Mouse (Mus musculus) embryonic facial prominence, embryonic 10.5 days (tissue): Measurements from ENCODE around the gene Tnni1. TPM values are rescaled to one million over a fixed set of nuclear protein-coding genes. Genes with fewer than 3 reads are reported as not detected.

Experiments
- DNase-seq: peaks from one replicate; pipeline ENCODE4 v3.0.0-alpha.2; 2017; ENCODE audit warnings: low spot score
- H3K27ac ChIP-seq: fragments of 300-500 bp; sonication (generic); replicated peaks from 2 replicates; pipeline ENCODE4 v1.5.1; 2016; ENCODE audit warnings: mild to moderate bottlenecking
- H3K27me3 ChIP-seq: fragments of 300-500 bp; sonication (generic); replicated peaks from 2 replicates; pipeline ENCODE4 v1.6.1; 2016; ENCODE audit warnings: low read depth, mild to moderate bottlenecking; ENCODE audit not compliant: poor library complexity, severe bottlenecking
- H3K36me3 ChIP-seq: fragments of 300-500 bp; sonication (generic); replicated peaks from 2 replicates; pipeline ENCODE4 v1.6.1; 2016; ENCODE audit warnings: mild to moderate bottlenecking, moderate library complexity
- H3K4me1 ChIP-seq: fragments of 300-500 bp; sonication (generic); 2 replicates; pipeline ENCODE4 v1.6.1; 2016
- H3K4me3 ChIP-seq: fragments of 300-500 bp; sonication (generic); 2 replicates; pipeline ENCODE4 v1.5.1; 2016; ENCODE audit warnings: mild to moderate bottlenecking, moderate library complexity
- H3K9me3 ChIP-seq: fragments of 300-500 bp; sonication (generic); 2 replicates; pipeline ENCODE4 v1.6.1; 2016; ENCODE audit warnings: mild to moderate bottlenecking
- WGBS: fragments of 180-500 bp; shearing (Covaris S2); methylation state at CpG from one replicate; pipeline ENCODE4 v1.1.7; 2016; 5-methylcytosine and 5-hydroxymethylcytosine counted together
- polyA plus RNA-seq: library from polyadenylated mRNA; unstranded; fragments of >200 nt; fragmentation: Nextera tagmentation; extraction: Ambion mirVana; gene quantifications from 2 replicates; pipeline ENCODE4 v1.2.1, GENCODE M21; 2016

Tnni1 gene
- polyA plus RNA-seq, 1 experiment from 2014 or later = 5.5 TPM

DNA sequence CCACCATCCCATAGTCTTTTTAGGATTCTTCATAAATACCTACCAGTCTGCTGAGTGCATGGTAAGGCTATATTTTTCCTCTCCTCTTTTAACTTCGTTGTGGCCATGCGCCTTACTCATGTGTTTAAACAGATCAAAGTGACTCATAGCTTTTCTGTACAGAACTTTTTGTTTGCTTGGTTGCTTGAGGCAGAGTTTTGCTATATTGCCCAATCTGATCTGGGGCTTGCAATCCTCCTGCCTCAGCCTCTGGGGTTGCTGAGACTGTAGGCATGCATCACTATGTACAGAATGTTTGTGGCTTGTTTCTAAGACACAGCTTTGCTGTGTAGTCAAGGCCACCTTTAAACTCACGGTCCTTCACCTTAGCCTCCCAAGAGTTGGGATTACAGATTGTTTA lies 23.3 kb upstream of the Tnni1 start:
- 91% methylated on average over 3 of the region's 3 CpGs for WGBS
- Histone ChIP-seq H3K27me3 (peaks cover 6% of the 10 kb centered on the region; the same call in 1 of the 2 replicates), H3K4me3 (no peak overlapping the region), H3K4me1 (0 out of 2 replicates have a peak, but pooled peaks cover 7% of the 10 kb centered on the region), H3K27ac (no peak overlapping the region), H3K9me3 (no peaks in the 10 kb centered on the region), H3K36me3 (peaks cover 6% of the 10 kb centered on the region)
- no peak for DNase-seq

DNA sequence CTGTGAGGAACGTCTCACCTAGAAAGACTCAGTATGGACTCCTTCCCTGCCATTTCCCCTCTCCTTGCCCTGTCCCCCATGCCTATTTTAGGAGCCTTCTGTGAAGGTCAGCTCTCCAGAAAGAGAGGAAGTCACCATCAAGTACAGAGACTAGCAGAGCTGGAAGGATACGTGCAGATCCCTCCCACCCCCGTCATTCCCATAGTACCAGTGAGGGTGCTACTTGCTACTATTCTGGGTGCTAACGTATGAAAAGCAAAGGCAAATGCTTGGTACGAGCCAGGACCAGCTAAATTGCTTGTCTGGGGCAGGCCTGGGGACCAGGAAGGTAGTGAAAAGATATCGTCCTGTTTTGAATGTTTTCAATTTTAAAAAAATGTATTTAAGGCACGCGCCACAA lies 21.9 kb upstream of the Tnni1 start:
- H3K36me3 ChIP-seq = no peaks in the 10 kb centered on the region
- H3K4me1 ChIP-seq = 0 out of 2 replicates have a peak, but pooled peaks cover 7% of the 10 kb centered on the region
- peaks cover 6% of the 10 kb centered on the region; the same call in 1 of the 2 replicates for H3K27me3 ChIP-seq
- no peak overlapping the region for H3K4me3 ChIP-seq
- H3K27ac ChIP-seq = no peak overlapping the region
- DNase-seq = no peak
- 75% methylated on average over 8 of the region's 8 CpGs for WGBS
- H3K9me3 ChIP-seq = no peaks in the 10 kb centered on the region

DNA sequence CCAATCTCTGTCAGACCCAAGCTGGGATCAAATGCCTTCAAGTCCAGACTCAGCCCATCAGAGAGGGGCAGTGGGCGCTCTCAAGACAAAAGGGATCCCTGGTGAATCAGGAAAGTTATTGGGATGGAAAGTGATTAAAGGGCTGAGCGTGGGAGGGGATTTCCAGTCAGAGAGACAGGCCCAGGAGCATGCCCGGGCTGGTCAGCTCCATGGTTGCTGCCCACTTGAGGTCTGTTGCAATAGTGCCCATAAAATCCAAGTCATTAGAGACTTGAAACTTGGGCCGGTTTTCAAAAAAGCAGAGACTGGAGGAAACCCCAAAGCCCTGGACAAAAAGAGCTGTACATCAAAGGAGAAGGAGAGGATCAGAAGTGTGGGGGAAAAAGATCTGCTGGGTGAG lies 19.5 kb upstream of the Tnni1 start:
- DNase-seq = no peak
- H3K4me3 ChIP-seq = no peak overlapping the region
- H3K9me3 ChIP-seq = no peaks in the 10 kb centered on the region
- WGBS = 70% methylated on average over 4 of the region's 4 CpGs
- no peak overlapping the region for H3K27ac ChIP-seq
- H3K4me1 ChIP-seq = peaks cover 20% of the 10 kb centered on the region
- H3K36me3 ChIP-seq = no peaks in the 10 kb centered on the region
- peaks cover 15% of the 10 kb centered on the region for H3K27me3 ChIP-seq

DNA sequence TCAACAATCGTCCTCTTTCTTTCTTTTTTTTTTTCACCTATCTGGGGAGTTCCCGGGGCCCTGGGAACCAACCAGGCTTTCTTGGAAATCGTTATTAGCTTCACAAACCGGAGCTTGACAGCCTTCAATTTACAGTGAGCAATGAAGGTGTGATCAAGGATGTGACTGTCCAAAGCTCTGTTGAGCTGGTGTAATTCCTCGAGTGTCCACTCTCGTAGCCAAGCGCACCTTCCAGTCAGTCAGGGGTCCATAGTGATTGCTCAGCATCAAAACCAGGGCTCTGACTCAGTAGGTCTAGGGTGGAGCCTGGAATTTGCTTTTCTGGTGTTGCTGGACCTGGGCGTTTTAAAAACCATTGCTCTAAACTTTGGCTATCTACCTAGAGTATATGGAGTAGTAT lies 19.0 kb upstream of the Tnni1 start:
- Histone ChIP-seq H3K4me3 (no peak overlapping the region), H3K36me3 (no peaks in the 10 kb centered on the region), H3K4me1 (peaks cover 22% of the 10 kb centered on the region), H3K9me3 (no peaks in the 10 kb centered on the region), H3K27ac (no peak overlapping the region), H3K27me3 (peaks cover 20% of the 10 kb centered on the region)
- no peak for DNase-seq
- WGBS = 71% methylated on average over 8 of the region's 8 CpGs

DNA sequence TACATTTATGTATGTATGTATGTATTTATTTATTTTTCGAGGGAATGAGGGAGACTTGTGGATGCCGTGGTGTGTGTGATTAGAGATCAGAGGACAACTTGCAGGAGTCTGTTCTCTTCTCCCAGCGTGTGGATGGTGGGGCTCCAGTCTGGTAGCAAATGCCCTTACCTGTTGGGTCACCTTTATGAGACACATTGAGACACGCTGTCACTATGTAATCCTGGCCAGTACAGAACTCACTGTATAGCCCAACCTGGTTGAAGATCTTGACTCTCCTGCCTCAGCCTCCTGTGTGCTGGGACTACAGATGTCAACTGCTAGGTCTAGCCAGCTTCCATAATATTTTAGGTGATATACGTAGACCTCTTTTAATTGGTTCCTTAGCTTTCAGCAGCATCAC lies 17.5 kb upstream of the Tnni1 start:
- Histone ChIP-seq H3K9me3 (no peaks in the 10 kb centered on the region), H3K4me1 (peaks cover 36% of the 10 kb centered on the region)
- 90% methylated on average over 5 of the region's 5 CpGs for WGBS

DNA sequence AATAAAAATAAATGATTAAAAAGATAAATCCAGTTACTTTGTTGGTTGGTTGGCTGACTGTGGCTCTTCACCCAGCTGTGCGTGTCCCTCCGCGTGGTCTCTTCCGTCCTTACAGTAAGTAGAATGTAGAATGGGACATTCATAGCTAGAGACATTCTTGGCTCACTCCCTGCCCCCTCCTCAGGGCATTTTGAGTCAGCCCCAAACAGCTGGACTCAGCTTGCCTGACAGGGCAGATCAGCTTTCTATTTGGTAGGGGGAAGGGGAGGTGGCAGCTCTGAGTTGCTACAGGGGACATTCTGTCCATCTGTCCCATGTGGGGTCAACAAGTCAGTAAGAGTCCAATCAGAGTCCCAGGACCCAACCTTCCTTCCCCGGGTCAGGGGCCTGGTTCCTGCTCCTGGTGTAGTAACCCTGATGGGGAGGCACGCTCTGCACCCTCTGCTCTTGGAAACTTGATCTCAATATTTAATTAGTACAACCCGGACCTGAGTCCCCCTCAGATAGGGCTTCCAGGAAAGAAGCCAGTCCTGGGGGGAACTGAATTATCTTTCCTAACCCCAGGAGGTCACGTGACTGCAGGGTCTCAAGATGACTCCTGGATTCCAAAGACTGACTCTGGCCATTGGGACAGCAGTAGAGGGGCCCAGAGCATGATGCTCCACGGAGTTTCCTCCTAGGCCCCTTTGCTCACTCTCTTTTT lies 15.6 kb upstream of the Tnni1 start:
- Histone ChIP-seq H3K36me3 (peaks cover 6% of the 10 kb centered on the region), H3K27ac (no peak overlapping the region; the same call in 1 of the 2 replicates), H3K9me3 (no peaks in the 10 kb centered on the region), H3K4me1 (peaks cover 54% of the 10 kb centered on the region), H3K27me3 (peaks cover 36% of the 10 kb centered on the region), H3K4me3 (no peak overlapping the region)
- peak; percentile 46 for DNase-seq
- WGBS = 55% methylated on average over 9 of the region's 9 CpGs

More for the DNA sequence above, 17.5 kb upstream of the Tnni1 start:
- H3K27ac ChIP-seq = no peak overlapping the region
- peaks cover 29% of the 10 kb centered on the region for H3K27me3 ChIP-seq
- no peak overlapping the region for H3K4me3 ChIP-seq
- no peaks in the 10 kb centered on the region for H3K36me3 ChIP-seq
- no peak for DNase-seq

DNA sequence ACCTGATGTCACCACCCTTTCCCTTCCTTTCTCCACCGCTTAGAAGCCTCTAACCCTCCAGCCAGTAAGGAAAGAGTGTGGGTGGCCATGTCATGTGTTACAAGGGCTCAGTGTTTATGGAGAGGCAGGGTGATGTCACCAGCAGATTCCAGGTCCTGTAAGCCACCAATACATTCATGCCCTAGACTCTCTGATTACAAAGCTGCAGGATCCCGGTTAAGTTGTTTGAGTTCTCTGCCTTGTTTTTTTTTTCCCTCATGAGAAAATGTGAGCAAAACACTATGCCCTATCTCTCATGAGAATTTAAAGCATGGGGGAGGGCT lies 15.1 kb upstream of the Tnni1 start:
- 64% methylated on average over 2 of the region's 2 CpGs for WGBS
- Histone ChIP-seq H3K27ac (no peak overlapping the region; the same call in 1 of the 2 replicates), H3K9me3 (no peaks in the 10 kb centered on the region), H3K27me3 (peaks cover 41% of the 10 kb centered on the region), H3K36me3 (peaks cover 11% of the 10 kb centered on the region), H3K4me1 (peaks cover 59% of the 10 kb centered on the region), H3K4me3 (no peak overlapping the region)
- DNase-seq = no peak

DNA sequence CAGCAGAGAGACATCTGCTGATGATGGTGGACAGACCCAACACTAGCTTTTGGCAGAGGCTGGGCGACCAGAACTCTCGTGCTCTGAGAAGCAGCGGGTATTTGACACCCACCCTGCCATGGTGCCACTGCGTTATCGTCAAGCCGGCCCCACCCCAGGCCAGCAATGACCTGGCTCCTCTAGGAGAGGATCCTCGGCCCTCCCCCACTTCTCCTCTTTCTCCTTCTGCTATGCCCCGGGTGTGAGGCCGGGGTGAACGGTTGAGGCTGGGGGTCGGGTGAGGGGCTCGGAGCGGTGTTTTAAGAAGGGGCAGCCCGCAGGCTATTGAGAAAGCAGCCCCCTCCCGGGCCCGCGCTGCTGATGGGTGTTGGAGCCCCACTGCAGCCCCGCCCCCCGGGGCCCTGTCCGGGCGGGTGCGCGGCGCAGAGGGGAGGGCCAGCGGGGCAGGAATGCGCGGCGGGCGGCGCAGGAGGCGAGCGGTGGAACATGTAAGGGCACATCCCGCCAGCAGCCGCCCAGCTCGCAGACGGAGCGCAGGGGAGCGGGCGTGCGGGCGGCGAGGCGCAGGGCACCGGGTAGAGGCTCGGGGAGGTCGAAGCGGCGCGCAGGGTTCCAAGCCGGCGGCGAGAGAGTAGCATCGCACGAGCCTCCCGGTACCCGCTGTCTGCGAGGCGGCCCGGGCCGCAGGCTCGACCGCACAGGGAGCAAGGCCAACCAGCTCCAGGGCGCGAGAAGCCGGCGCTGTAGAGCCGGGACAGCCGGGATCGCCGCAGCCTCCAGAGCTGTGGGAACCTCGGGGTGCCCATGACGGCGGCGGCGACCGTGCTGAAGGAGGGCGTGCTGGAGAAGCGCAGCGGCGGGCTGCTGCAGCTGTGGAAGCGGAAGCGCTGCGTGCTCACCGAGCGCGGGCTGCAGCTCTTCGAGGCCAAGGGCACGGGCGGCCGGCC lies 13.3 kb upstream of the Tnni1 start, which contains the start of gene Phlda3:
TSS of gene Phlda3 (plus strand) at position 475 of the 947 bp plus-strand sequence.
- H3K4me3 ChIP-seq = peak within 1 kb of the TSS; percentile 74
- H3K4me1 ChIP-seq = peaks cover 76% of the 10 kb centered on the region
- peak within 1 kb of the TSS; percentile 93 for H3K27ac ChIP-seq
- H3K27me3 ChIP-seq = peaks cover 49% of the 10 kb centered on the region
- H3K9me3 ChIP-seq = no peaks in the 10 kb centered on the region
- under 1% methylated on average over 90 of the region's 90 CpGs for WGBS
- peak; percentile 87 for DNase-seq
- peaks cover 19% of the 10 kb centered on the region for H3K36me3 ChIP-seq

DNA sequence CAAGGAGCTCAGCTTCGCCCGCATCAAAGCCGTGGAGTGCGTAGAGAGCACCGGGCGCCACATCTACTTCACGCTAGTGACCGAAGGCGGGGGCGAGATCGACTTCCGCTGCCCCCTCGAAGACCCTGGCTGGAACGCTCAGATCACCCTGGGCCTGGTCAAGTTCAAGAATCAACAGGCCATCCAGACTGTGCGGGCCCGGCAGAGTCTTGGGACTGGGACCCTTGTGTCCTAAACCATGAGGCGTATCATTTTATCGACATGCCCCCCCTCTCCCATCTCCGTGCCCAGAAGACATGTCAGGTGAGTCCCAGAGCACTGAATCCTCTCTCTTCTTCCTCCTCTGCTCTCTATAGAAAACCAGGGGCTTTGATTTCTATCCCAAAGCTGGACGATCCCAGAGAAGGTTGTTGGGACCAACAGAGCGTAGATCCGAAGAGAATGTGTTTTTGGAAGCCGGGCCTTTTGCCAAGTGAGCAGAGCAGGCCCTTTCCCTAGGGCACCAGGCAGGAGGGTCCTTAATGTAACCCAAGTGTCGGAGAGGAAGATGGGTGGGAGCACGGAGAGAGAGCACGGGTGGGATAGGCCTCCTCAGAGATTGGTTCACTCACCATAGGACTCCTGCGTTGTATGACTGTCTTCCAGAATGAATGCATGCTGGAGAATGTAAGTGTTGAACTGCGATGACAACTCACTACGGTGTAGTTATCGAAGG lies 12.5 kb upstream of the Tnni1 start:
- Histone ChIP-seq H3K27me3 (peaks cover 50% of the 10 kb centered on the region), H3K4me3 (peak overlapping the region; percentile 74), H3K27ac (peak overlapping the region; percentile 93), H3K36me3 (peaks cover 19% of the 10 kb centered on the region), H3K4me1 (peaks cover 82% of the 10 kb centered on the region), H3K9me3 (no peaks in the 10 kb centered on the region)
- WGBS = 31% methylated on average over 30 of the region's 30 CpGs
- no peak for DNase-seq

DNA sequence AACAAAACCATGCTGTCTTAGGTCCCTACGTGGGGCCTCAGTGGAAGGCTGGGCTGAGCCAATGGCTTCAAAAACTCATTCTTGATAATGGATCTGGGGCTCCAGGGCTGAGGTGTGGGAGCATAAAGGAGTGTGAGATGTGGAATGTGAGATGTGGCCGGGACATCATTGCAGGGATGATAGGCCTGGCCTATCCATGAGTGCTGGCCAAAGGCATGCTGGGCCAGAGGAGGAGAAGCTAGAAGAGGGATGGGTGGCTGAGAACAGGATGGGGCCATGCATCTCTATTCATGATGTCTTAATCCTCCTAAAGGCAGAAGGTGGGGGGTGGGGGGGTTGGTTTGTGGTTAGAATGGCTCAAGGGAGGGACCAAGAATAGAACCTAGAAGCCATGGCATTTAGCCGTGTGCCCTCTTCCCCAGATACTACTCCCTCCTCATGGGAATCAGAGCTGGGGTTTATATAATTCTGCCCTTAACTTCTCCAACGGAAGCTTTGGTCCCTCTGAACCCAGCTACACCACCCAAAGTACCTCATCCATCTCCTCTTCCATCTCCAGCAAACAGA lies 11.8 kb upstream of the Tnni1 start:
- peak overlapping the region; percentile 74 for H3K4me3 ChIP-seq
- H3K27me3 ChIP-seq = peaks cover 50% of the 10 kb centered on the region

DNA sequence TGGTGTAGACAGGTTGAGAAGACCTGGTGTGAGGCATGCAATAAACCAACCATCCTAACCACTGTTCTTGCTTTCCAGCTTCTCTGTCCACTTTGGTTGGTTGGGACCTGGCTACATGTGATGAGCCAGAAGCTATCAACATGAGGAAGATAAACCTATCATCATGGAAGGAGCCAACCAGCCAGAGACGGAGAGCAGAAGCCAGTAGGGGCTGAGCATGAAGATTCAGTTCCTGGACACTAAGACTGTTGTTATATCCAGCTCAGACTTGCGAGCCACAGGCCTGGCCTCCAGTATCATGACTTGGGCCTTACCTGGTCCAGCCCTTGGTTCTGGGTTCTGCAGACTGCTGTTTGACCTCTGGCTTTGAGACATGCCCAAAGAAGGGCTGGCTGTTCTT lies 10.8 kb upstream of the Tnni1 start:
- H3K27ac ChIP-seq = no peak overlapping the region
- peaks cover 80% of the 10 kb centered on the region for H3K4me1 ChIP-seq
- H3K4me3 ChIP-seq = no peak overlapping the region
- H3K27me3 ChIP-seq = peaks cover 53% of the 10 kb centered on the region
- DNase-seq = no peak
- H3K36me3 ChIP-seq = peaks cover 19% of the 10 kb centered on the region
- WGBS = 95% methylated on average over 2 of the region's 2 CpGs
- H3K9me3 ChIP-seq = no peaks in the 10 kb centered on the region

More for the DNA sequence above, 11.8 kb upstream of the Tnni1 start:
- WGBS = 89% methylated on average over 4 of the region's 4 CpGs
- no peak overlapping the region for H3K27ac ChIP-seq
- H3K36me3 ChIP-seq = peaks cover 19% of the 10 kb centered on the region
- no peaks in the 10 kb centered on the region for H3K9me3 ChIP-seq
- no peak for DNase-seq
- peaks cover 82% of the 10 kb centered on the region for H3K4me1 ChIP-seq

DNA sequence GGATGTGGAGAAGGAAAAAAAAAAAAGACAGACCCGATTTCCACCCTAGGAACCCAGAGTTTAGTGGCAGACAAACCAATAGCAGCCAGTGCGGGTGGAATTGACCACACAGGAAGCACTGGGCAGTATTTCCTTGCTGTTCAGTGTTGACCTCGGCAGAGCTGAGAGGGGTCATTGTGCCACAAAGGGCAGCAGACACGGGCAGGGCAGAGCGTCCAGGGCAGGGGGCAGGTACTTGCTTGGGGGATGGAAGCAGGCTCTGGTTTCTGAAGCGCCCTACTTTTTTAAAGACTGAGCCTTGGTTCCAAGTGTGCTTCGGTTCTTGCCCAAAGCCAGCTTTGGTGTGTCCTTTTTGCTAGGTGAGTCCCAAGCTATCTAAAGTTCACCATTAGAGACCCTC lies 9.0 kb upstream of the Tnni1 start:
- H3K9me3 ChIP-seq = no peaks in the 10 kb centered on the region
- H3K27me3 ChIP-seq = peaks cover 39% of the 10 kb centered on the region
- H3K36me3 ChIP-seq = peaks cover 19% of the 10 kb centered on the region
- H3K4me3 ChIP-seq = no peak overlapping the region
- WGBS = 66% methylated on average over 7 of the region's 7 CpGs
- DNase-seq = no peak
- peaks cover 61% of the 10 kb centered on the region for H3K4me1 ChIP-seq
- no peak overlapping the region for H3K27ac ChIP-seq
